Mouse (Mus musculus) Patski (cell line): ENCODE results near the gene Arhgap27. TPM values are rescaled to one million over a fixed set of nuclear protein-coding genes. Genes with fewer than 3 reads are reported as not detected.

ENCODE experiments used
- ATAC-seq: fragments of 100-300 bp; one replicate; pipeline ENCODE4 v1.8.0; 2021
- CTCF ChIA-PET: fragments of 350-600 bp; sonication (Branson Sonifier 250); formaldehyde crosslinking; loops from one replicate; lab custom pipeline; 2022; ENCODE audit warnings: inconsistent platforms; lab: Charles Lee
- POLR2A ChIA-PET: fragments of 350-600 bp; sonication (Branson Sonifier 250); formaldehyde crosslinking; loops from one replicate; lab custom pipeline; 2022; ENCODE audit warnings: antibody characterized with exemption, inconsistent platforms; lab: Charles Lee
- DNase-seq: peaks from one replicate; pipeline ENCODE4 v3.0.0-alpha.2; 2011; ENCODE audit warnings: low read depth, low spot score
- H3K27me3 ChIP-seq: fragments of 371-371 bp; one replicate; pipeline ENCODE4 v1.5.1; 2021
- CTCF ChIP-seq: fragments of 100-300 bp; IDR thresholded peaks from one replicate; pipeline ENCODE4 v1.5.1; 2021
- in situ Hi-C: fragments of 300-500 bp; cut with MboI; formaldehyde crosslinking; loops from 3 replicates; pipeline ENCODE4 v1.11.1; 2018; ENCODE audit warnings: low pct_unique_long_range_greater_than_20kb, mixed read lengths
- polyA plus RNA-seq: library from polyadenylated mRNA; unstranded; gene quantifications from one replicate; pipeline ENCODE4 v1.2.3, GENCODE M21; 2021

Arhgap27 gene
- polyA plus RNA-seq, 1 experiment from 2014 or later: 11.9 TPM

DNA sequence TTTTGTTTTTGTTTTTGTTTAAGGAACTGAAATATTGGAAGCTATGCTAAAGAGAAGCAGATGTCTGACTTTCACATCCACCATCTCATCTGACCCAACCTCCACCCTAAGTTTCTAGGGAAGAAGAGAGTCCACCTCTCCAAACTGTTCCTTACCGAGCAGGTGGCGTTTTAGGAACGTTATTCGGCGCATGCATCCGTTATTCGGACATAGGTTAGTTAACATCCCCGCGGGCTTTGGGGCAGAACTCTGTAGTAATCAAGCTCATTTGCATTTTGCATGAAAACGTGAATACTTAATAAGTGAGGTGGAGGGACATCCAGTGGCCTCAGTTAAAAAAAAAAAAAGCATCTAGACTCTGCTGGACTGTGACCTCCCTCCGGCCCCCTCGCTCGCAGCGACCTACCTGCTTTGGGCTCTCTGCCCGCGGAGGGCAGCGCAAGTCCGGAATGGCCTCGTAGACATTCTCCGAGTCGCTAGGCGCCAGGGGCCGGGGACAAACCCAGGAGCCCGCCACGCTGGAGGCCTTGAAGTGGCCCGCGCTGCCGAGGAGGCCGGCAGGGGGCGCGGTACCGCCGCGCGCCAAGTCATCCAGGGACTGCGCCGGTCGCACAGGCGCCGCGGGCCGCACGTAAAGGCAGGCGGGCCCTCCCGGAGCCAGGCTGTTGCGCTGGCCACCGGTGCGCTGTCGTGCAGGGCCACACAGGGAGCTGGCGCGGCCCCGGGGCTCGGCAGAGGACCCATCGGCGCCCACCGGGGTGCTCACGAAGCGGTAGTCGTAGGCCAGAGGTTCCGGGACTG lies 3.5 kb downstream of the Arhgap27 start:
- in situ Hi-C loops: loop anchor here (10.0 kb wide), 2 partner anchors 105 to 325 kb away; no protein-coding TSS in a partner anchor
- ChIA-PET CTCF (interaction anchor here (0.6 to 3.5 kb wide), 19 partner anchors 11 to 188 kb away, joined by 3 to 30 read pairs (median 5); no protein-coding TSS in a partner anchor), POLR2A (interaction anchor here (1.7 kb wide), 1 partner anchor 20 kb away, joined by 5 read pairs; no protein-coding TSS in a partner anchor)
- no peak for TF ChIP-seq CTCF
- DNase-seq (no peak), ATAC-seq (peak; percentile 58)
- no peaks in the 10 kb centered on the region for H3K27me3 ChIP-seq

DNA sequence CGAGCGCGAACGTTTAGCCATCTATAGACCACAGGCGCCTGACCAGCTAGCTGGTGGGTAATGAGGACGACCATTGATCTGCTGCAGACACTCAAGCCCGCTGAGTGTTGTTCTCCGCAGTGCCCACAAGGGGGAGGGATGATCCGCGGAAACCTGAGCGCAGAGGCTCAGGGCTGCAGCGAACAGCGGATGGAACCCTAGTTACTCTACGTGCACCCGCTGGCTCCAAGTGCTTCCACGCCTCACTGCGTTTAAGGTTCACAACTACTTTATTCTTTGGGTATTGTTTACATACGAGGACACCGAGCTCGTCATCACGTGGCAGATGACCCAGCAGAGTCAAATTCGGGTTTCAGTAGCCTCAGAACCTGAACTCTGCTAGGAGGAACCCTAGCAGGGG lies 4.4 kb downstream of the Arhgap27 start:
- in situ Hi-C loops: loop anchor here (10.0 kb wide), 1 partner anchor 326 kb away; no protein-coding TSS in a partner anchor
- ChIA-PET POLR2A (interaction anchor here (0.9 to 1.7 kb wide), 7 partner anchors 13 to 53 kb away, joined by 3 to 5 read pairs (median 3); partner anchors contain the start of gene Plekhm1), CTCF (interaction anchor here (0.7 to 3.5 kb wide), 18 partner anchors 10 to 187 kb away, joined by 3 to 30 read pairs (median 6); no protein-coding TSS in a partner anchor)
- ATAC-seq: peak; percentile 25
- no peak for DNase-seq
- H3K27me3 ChIP-seq: no peaks in the 10 kb centered on the region
- TF ChIP-seq CTCF: no peak

DNA sequence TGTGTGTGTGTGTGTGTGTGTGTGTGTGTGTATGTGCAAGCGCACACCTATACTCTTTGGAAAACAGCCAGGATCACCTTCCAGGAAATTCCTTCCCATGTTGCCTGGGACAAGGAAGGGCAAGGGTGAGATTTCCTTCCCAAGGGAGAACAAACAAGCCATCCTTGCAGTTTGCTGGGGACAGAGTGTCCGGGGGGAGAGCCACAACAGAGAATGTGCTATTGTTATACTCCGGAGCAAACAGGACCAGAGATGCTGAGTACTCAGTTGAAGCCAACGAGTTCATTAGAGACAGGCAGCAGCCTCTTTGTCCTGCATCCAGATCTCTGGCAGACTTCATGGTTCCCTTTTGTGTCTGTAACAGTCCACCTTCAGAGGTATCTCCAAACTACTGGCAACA lies 5.2 kb downstream of the Arhgap27 start:
- CTCF ChIA-PET: interaction anchor here (1.5 to 3.5 kb wide), 9 partner anchors 8 to 106 kb away, joined by 4 to 30 read pairs (median 8); no protein-coding TSS in a partner anchor
- in situ Hi-C loops: loop anchor here (10.0 kb wide), 1 partner anchor 326 kb away; no protein-coding TSS in a partner anchor
- H3K27me3 ChIP-seq: no peaks in the 10 kb centered on the region
- DNase-seq (no peak), ATAC-seq (no peak)
- POLR2A ChIA-PET: interaction anchor here (0.9 to 1.7 kb wide), 7 partner anchors 13 to 54 kb away, joined by 3 to 5 read pairs (median 3); partner anchors contain the start of gene Plekhm1
- no peak for TF ChIP-seq CTCF

GRCm38 (mm10) chr11:103357710-103358109 lies 5.8 kb downstream of the Arhgap27 start:
- DNase-seq (no peak), ATAC-seq (no peak)
- in situ Hi-C loops: loop anchor here (10.0 kb wide), 1 partner anchor 327 kb away; no protein-coding TSS in a partner anchor
- POLR2A ChIA-PET: interaction anchor here (1.4 kb wide), 2 partner anchors 26 to 49 kb away, joined by 3 to 4 read pairs; no protein-coding TSS in a partner anchor
- TF ChIP-seq CTCF: no peak
- CTCF ChIA-PET: interaction anchor here (1.6 to 2.6 kb wide), 3 partner anchors 9 to 107 kb away, joined by 4 to 8 read pairs (median 6); no protein-coding TSS in a partner anchor
- H3K27me3 ChIP-seq: no peaks in the 10 kb centered on the region

DNA sequence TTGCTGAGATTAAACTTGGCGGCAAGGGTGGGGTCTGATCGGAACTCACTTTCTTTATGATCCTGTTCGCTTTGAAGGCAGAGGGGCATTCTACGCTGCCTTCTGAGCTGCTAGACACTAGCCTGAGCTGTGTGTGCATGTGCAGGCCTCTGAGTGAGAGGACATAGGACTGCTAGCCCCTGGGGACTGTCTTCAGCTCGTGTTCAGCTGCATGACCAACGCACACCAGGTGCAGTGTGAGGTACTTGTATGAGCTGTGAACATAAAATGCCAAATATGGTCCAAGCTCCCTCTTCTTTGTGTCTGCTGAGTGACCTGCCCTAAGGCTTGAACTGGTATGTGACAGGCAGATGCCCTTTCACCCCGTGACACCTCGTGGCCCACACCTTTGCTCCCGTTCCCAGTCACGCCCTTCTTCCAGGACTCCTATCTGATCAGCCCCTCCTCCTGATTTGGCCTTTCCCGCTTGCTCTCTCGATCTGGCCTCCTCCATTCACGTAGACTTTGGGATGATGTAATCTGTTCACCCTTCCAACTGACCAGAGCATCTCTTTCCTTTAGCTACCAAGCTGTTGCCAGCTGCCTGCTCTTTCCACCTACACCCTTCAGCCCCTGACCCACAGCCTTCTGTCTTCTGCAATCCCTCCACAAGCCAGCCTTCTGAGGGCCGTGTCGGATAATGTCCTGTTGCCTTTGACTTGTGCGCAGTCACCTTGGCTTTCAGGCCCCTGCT lies 6.4 kb downstream of the Arhgap27 start:
- ChIA-PET CTCF (interaction anchor here (1.0 to 1.6 kb wide), 5 partner anchors 10 to 188 kb away, joined by 3 to 8 read pairs (median 4); no protein-coding TSS in a partner anchor), POLR2A (no interaction called here)
- TF ChIP-seq CTCF: no peak
- no peak for ATAC-seq
- DNase-seq: no peak
- in situ Hi-C loops: loop anchor here (10.0 kb wide), 1 partner anchor 328 kb away; no protein-coding TSS in a partner anchor
- H3K27me3 ChIP-seq: no peaks in the 10 kb centered on the region

DNA sequence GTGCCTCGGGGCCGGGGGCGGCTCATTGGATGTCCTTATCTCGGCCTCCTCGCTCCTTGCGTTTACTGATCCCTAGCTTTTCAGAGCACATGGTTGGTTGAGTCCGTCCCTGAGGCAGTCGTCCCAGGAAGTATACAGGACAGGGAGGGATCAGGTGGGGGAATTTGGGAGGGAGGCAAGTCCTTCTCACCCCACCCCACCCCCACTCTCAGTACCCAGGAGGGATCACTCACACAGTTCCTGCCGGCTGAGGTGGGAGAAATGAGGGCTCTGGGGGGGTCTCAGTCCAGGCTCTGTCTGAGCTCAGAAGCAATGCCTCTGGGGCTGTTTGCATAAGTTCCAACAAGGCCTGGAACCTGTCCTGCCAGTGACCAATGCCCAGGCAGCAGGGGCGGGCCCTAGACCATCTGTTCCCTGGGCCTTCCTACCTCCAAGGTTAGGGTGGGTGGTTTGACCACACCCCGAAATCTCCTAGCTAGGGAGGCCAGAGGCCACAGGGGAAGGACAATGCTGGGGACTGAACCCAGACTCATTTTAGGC lies 7.4 kb downstream of the Arhgap27 start:
- ChIA-PET CTCF (interaction anchor here (1.1 to 1.6 kb wide), 4 partner anchors 15 to 51 kb away, joined by 3 to 8 read pairs (median 4); no protein-coding TSS in a partner anchor), POLR2A (interaction anchor here (0.7 kb wide), 1 partner anchor 510 kb away, joined by 8 read pairs; no protein-coding TSS in a partner anchor)
- no peak for TF ChIP-seq CTCF
- DNase-seq (no peak), ATAC-seq (no peak)
- H3K27me3 ChIP-seq: no peaks in the 10 kb centered on the region
- in situ Hi-C loops: loop anchor here (10.0 kb wide), 1 partner anchor 329 kb away; no protein-coding TSS in a partner anchor

- no peaks in the 10 kb centered on the region for H3K27me3 ChIP-seq
- DNase-seq: no peak
- CTCF ChIA-PET: interaction anchor here (1.1 to 1.6 kb wide), 3 partner anchors 20 to 52 kb away, joined by 3 to 7 read pairs (median 3); no protein-coding TSS in a partner anchor
Observed at GRCm38 (mm10) chr11:103355251-103355650, 8.2 kb downstream of the Arhgap27 start.

DNA sequence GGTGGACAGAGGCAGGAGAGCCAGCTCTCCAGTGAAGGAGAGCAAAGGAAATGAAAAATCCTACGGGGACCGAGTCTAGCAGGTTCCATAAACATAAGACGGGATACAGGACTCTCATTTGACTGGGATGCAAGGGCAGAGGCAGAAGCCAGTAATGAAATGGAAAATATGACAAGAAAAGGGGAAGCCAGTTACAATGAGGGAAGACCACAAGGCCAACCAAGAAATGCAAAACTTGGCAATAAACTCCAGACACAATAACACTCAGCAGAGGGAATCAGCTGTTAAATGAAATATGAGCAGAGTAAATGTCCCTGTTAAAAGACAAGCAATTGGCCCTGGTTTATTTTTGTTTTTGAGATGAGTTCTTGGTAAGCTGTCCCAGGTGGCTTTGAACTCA lies 9.5 kb downstream of the Arhgap27 start:
- ATAC-seq: no peak
- in situ Hi-C loops: loop anchor here (10.0 kb wide), 1 partner anchor 331 kb away; no protein-coding TSS in a partner anchor
- TF ChIP-seq CTCF: no peak
- POLR2A ChIA-PET: interaction anchor here (0.5 to 0.8 kb wide), 2 partner anchors 18 to 595 kb away, joined by 3 to 9 read pairs; no protein-coding TSS in a partner anchor
- no peaks in the 10 kb centered on the region for H3K27me3 ChIP-seq
- CTCF ChIA-PET: interaction anchor here (0.8 to 1.6 kb wide), 3 partner anchors 19 to 48 kb away, joined by 3 to 7 read pairs (median 3); no protein-coding TSS in a partner anchor
- DNase-seq: no peak

More at GRCm38 (mm10) chr11:103355251-103355650, 8.2 kb downstream of the Arhgap27 start:
- POLR2A ChIA-PET: interaction anchor here (0.7 kb wide), 1 partner anchor 511 kb away, joined by 8 read pairs; no protein-coding TSS in a partner anchor
- no peak for TF ChIP-seq CTCF
- in situ Hi-C loops: loop anchor here (10.0 kb wide), 1 partner anchor 330 kb away; no protein-coding TSS in a partner anchor
- ATAC-seq: no peak

GRCm38 (mm10) chr11:103352239-103352814 lies 11.2 kb downstream of the Arhgap27 start:
- TF ChIP-seq CTCF: no peak
- ChIA-PET POLR2A (no interaction called here), CTCF (no interaction called here)
- DNase-seq (no peak), ATAC-seq (no peak)
- H3K27me3 ChIP-seq: no peaks in the 10 kb centered on the region
- in situ Hi-C loops: loop anchor here (10.0 kb wide), 1 partner anchor 332 kb away; no protein-coding TSS in a partner anchor
